Mouse (Mus musculus) myocyte (in vitro differentiated cells): ENCODE measurements around the gene Spint4.

Experiments
- MAX ChIP-seq: IDR thresholded peaks from one replicate; pipeline ENCODE4 v1.6.1; 2011; ENCODE audit warnings: low read depth, mild to moderate bottlenecking, control low read depth
- POLR2A ChIP-seq: IDR thresholded peaks from one replicate; pipeline ENCODE4 v1.6.1; 2011; ENCODE audit warnings: low read depth, mild to moderate bottlenecking, control low read depth, moderate library complexity; ENCODE audit not compliant: insufficient read length
- POLR2AphosphoS2 ChIP-seq: IDR thresholded peaks from one replicate; pipeline ENCODE4 v1.6.1; 2011; ENCODE audit warnings: low read depth, control low read depth; ENCODE audit not compliant: insufficient read length
- TCF12 ChIP-seq: IDR thresholded peaks from one replicate; pipeline ENCODE4 v1.6.1; 2011; ENCODE audit warnings: mild to moderate bottlenecking, control low read depth; ENCODE audit not compliant: poor library complexity, insufficient read depth, severe bottlenecking

DNA sequence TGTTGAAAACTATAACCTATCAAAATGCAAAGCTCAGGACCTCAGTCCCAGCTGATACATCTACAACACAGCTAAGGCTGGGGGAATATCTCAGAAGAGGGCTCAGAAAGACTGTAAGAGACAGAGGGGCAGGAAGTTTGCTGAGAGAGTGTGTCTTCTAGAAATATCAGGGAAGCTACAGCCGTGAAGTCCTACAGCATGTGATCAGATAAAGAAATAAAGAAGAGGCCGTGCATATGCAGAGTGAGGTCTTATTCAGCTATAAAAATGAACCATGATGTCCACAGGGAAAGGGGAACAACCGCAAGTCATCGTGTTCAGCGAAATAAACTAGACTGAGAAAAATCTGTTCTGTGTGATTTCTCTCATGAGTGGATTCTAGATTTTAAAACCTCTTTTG, 28.0 kb upstream of the Spint4 start:
- no peak for TF ChIP-seq POLR2A
- no peak for TF ChIP-seq TCF12
- TF ChIP-seq MAX = no peak
- no peak for TF ChIP-seq POLR2AphosphoS2
